Mouse (Mus musculus): Measurements from ENCODE around the gene Msl3. TPM values are rescaled to one million over a fixed set of nuclear protein-coding genes. Genes with fewer than 3 reads are reported as not detected.

Msl3 gene
- polyA plus RNA-seq, 1 experiment from 2014 or later, result 32.6 TPM

DNA sequence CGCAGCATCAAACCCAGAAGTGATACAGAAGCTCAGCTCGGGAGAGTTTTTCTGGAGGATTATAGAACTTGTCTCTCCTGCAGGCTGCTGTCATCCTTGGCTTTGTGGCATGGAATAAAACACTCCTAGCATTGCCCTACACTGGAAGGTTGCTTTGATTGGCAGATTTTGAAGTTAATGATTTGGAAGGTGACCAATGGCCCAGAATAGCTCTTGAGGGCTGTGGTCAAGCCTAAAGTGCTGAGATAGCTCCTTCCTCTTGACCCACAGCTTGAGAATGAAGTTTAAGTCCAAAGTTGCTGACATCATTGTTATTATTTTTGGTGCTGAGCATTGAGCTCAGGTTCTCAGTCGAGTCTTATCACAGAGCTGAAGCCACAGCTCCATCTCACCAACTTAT, 26.0 kb downstream of the Msl3 start:
- ATAC-seq (ENCODE audit: extremely low read depth, insufficient number of reproducible peaks, low FRiP score, low TSS enrichment), result no peak
- Histone ChIP-seq H3K9ac (no peak overlapping the region), H3K4me1 (no peaks in the 10 kb centered on the region), H3K27ac (replicated peaks) (no peak overlapping the region), H3K36me3 (peaks cover 24% of the 10 kb centered on the region), H3K27me3 (replicated peaks) (no peaks in the 10 kb centered on the region), H3K4me3 (no peak overlapping the region), H3K4me2 (no peak overlapping the region), H3K9me3 (no peaks in the 10 kb centered on the region)
- WGBS, result 55% methylated on average over 3 of the region's 3 CpGs

DNA sequence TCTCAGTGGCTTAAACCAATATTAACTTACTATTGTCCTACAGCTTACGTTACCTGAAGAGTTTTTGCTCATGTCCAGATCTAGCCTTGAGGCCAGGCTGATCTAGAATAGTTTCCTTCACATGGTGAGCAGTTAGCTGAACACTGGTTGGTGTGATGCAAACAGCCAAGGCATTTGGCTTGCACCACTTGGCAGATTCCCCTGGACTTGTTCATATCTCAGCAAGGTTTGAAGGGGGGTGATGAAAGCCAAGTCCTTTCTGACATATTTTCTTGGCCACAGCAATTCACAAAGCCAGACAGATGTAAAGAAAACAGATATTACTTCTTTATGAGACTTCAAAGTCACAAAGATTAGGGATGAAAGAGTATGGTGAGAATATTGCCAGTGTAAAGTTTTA, 30.2 kb downstream of the Msl3 start:
- H3K4me2 ChIP-seq, result no peak overlapping the region
- H3K9me3 ChIP-seq, result no peaks in the 10 kb centered on the region
- no peak for ATAC-seq (ENCODE audit: extremely low read depth, insufficient number of reproducible peaks, low FRiP score, low TSS enrichment)
- no peak overlapping the region for H3K9ac ChIP-seq
- no peak overlapping the region for H3K27ac ChIP-seq (replicated peaks)
- H3K4me1 ChIP-seq, result no peaks in the 10 kb centered on the region
- whole genome bisulfite sequencing, result 61% methylated on average over 1 of the region's 1 CpGs
- no peaks in the 10 kb centered on the region for H3K27me3 ChIP-seq (replicated peaks)
- no peak overlapping the region for H3K4me3 ChIP-seq
- H3K36me3 ChIP-seq, result no peaks in the 10 kb centered on the region

DNA sequence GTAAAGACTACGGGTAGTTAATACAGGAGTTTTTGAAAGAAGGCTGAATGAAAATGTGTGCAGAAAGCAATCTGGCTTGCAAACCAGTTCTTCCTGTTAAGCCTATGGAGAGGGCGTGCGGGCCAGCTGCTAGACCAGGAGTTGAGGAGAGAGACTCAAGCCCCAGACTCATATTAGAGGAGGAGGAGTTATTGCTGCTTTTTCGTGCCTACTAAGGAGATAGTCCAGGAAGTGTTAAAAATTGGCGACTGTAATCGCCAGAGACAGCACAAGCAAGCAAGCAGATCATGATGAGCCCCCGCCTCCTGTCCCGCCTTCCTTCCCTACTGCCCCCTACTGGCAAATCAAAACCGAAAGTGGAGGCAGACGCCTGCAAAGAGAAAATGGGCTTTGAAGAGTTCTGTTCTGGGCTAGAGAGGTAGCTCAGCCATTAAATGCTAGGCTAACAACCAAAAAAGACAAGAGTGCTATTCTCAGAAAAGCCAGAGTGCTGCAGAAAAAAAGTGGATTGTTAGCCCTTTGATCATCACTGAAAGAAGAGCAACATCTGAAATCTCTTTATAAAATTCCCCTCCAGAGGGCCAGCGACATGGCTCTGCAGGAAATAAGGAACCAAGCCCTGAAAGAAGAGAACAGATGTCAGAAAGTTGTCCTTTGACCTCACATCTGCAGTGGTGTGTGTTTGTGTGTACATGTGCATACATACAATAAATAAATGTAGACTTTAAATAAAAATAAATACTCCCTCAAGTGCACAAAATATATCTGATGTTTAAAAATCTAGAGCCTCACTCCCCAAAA, 33.9 kb downstream of the Msl3 start:
- 18% methylated on average over 11 of the region's 11 CpGs for WGBS
- Histone ChIP-seq H3K27me3 (replicated peaks) (no peaks in the 10 kb centered on the region), H3K4me2 (peak overlapping the region; percentile 63), H3K9me3 (no peaks in the 10 kb centered on the region), H3K4me1 (no peaks in the 10 kb centered on the region), H3K27ac (replicated peaks) (peak overlapping the region; percentile 24; the same call in 1 of the 2 replicates), H3K4me3 (peak overlapping the region; percentile 52), H3K36me3 (no peaks in the 10 kb centered on the region), H3K9ac (peak overlapping the region; percentile 66)
- ATAC-seq (ENCODE audit: extremely low read depth, insufficient number of reproducible peaks, low FRiP score, low TSS enrichment), result no peak

Other genes with a start within 250 kb of the Msl3 start
- not detected in 2 replicates for gene Frmpd4, start 96.7 kb downstream of the Msl3 start, polyA plus RNA-seq (2015; fragmentation: Nextera tagmentation; extraction: Ambion mirVana)
- gene Arhgap6, start 121.2 kb upstream of the Msl3 start, polyA plus RNA-seq (2015; fragmentation: Nextera tagmentation; extraction: Ambion mirVana), result 8.6 and 9.9 TPM in 2 replicates

All from heart, embryonic 13.5 days (tissue).